Mouse (Mus musculus): ENCODE measurements around the gene Casp9. TPM values are rescaled to one million over a fixed set of nuclear protein-coding genes. Genes with fewer than 3 reads are reported as not detected.
"Not testable (repeated sequence)": the region's sequence is repeated elsewhere in the genome, so short reads cannot be mapped to it uniquely, and the experiment has no call there.

Gene Casp9
- total RNA-seq (2022): 10 to 100 TPM; 21.4 to 29.4 (median 26.5) TPM

- DNase-seq: peak; percentile 98
These were observed at the start of gene Casp9 for GRCm38 (mm10) chr4:141793282-141794151. TSS of gene Casp9 (plus strand) at chr4:141793612.

- no peak for DNase-seq
These were observed 46.6 kb upstream of the Casp9 start, which contains the start of gene Agmat for GRCm38 (mm10) chr4:141746578-141747346. TSS of gene Agmat (plus strand) at chr4:141746672.

GRCm38 (mm10) chr4:141749557-141749956, 43.9 kb upstream of the Casp9 start:
- peak; percentile 80 for DNase-seq

GRCm38 (mm10) chr4:141750826-141751225, 42.6 kb upstream of the Casp9 start:
- no peak for DNase-seq

- DNase-seq: no peak
These were observed 41.9 kb upstream of the Casp9 start for GRCm38 (mm10) chr4:141751419-141752075.

- no peak for DNase-seq
These were observed 41.4 kb upstream of the Casp9 start for GRCm38 (mm10) chr4:141752076-141752421.

GRCm38 (mm10) chr4:141755375-141755930, 38.0 kb upstream of the Casp9 start:
- no peak for DNase-seq

- no peak for DNase-seq
These were observed 36.3 kb upstream of the Casp9 start for GRCm38 (mm10) chr4:141757124-141757523.

- DNase-seq: no peak
These were observed 34.4 kb upstream of the Casp9 start for GRCm38 (mm10) chr4:141758874-141759542.

GRCm38 (mm10) chr4:141760942-141761341, 32.5 kb upstream of the Casp9 start:
- no peak for DNase-seq

GRCm38 (mm10) chr4:141762102-141762598, 31.3 kb upstream of the Casp9 start:
- no peak for DNase-seq

- no peak for DNase-seq
These were observed 29.9 kb upstream of the Casp9 start for GRCm38 (mm10) chr4:141763476-141763875.

GRCm38 (mm10) chr4:141765008-141765407, 28.4 kb upstream of the Casp9 start:
- DNase-seq: no peak

GRCm38 (mm10) chr4:141766316-141766667, 27.1 kb upstream of the Casp9 start:
- DNase-seq: no peak

GRCm38 (mm10) chr4:141766668-141767352, 26.6 kb upstream of the Casp9 start:
- no peak for DNase-seq

- DNase-seq: no peak
These were observed 25.9 kb upstream of the Casp9 start for GRCm38 (mm10) chr4:141767353-141768036.

GRCm38 (mm10) chr4:141769501-141770160, 23.8 kb upstream of the Casp9 start:
- no peak for DNase-seq

GRCm38 (mm10) chr4:141771823-141772222, 21.6 kb upstream of the Casp9 start:
- no peak for DNase-seq

- DNase-seq: not testable (repeated sequence)
These were observed 20.4 kb upstream of the Casp9 start for GRCm38 (mm10) chr4:141773019-141773418.

- DNase-seq: no peak
These were observed 13.6 kb upstream of the Casp9 start for GRCm38 (mm10) chr4:141779828-141780227.
